Mouse (Mus musculus): ENCODE measurements around the gene Cacna1e. TPM values are rescaled to one million over a fixed set of nuclear protein-coding genes. Genes with fewer than 3 reads are reported as not detected.

The Cacna1e gene
- total and polyA plus RNA-seq, 3 experiments, result 0.22 TPM; not detected in 2

- ATAC-seq (ENCODE audit: extremely low read depth, insufficient number of reproducible peaks, low FRiP score, poor library complexity, severe bottlenecking) (no peak), DNase-seq (ENCODE audit: low spot score) (no peak)
- Histone ChIP-seq H3K36me3 (replicated peaks) (no peaks in the 10 kb centered on the region), H3K4me3 (ENCODE audit: low read depth, low read length) (no peak overlapping the region), H3K27me3 (ENCODE audit: insufficient read depth, low read length) (no peaks in the 10 kb centered on the region), H3K4me1 (ENCODE audit: insufficient read depth, low read depth, low read length) (no peaks in the 10 kb centered on the region), H3K9me3 (replicated peaks) (no peaks in the 10 kb centered on the region)
- TF ChIP-seq CTCF (IDR thresholded peaks at IDR 0.05; ENCODE audit: low read depth, low read length), result no peak
- no peak for TF ChIP-seq POLR2AphosphoS5 (IDR thresholded peaks at IDR 0.05; ENCODE audit: insufficient replicate concordance, low read depth, low read length)
- no peak for TF ChIP-seq TAL1 (conservative IDR thresholded peaks at IDR 0.05; ENCODE audit: low read depth, low read length)
- no peak for TF ChIP-seq GATA1 (IDR thresholded peaks at IDR 0.05; ENCODE audit: borderline replicate concordance, low read length)
- no peak for TF ChIP-seq GATA2 (IDR thresholded peaks at IDR 0.05; ENCODE audit: borderline replicate concordance, low read depth, low read length)
These were observed 18.3 kb downstream of the Cacna1e start for GRCm38 (mm10) chr1:154865981-154866380.

GRCm38 (mm10) chr1:154861416-154861815 is 22.9 kb downstream of the Cacna1e start:
- DNase-seq (ENCODE audit: low spot score), result no peak
- Histone ChIP-seq H3K27me3 (ENCODE audit: insufficient read depth, low read length) (no peaks in the 10 kb centered on the region), H3K36me3 (replicated peaks) (no peaks in the 10 kb centered on the region), H3K4me3 (ENCODE audit: low read depth, low read length) (no peak overlapping the region), H3K4me1 (ENCODE audit: insufficient read depth, low read depth, low read length) (no peaks in the 10 kb centered on the region), H3K9me3 (replicated peaks) (no peaks in the 10 kb centered on the region)
- no peak for ATAC-seq (ENCODE audit: extremely low read depth, insufficient number of reproducible peaks, low FRiP score, poor library complexity, severe bottlenecking)
- TF ChIP-seq POLR2AphosphoS5 (IDR thresholded peaks at IDR 0.05; ENCODE audit: insufficient replicate concordance, low read depth, low read length) (no peak), TAL1 (conservative IDR thresholded peaks at IDR 0.05; ENCODE audit: low read depth, low read length) (no peak), GATA2 (IDR thresholded peaks at IDR 0.05; ENCODE audit: borderline replicate concordance, low read depth, low read length) (no peak), GATA1 (IDR thresholded peaks at IDR 0.05; ENCODE audit: borderline replicate concordance, low read length) (no peak), CTCF (IDR thresholded peaks at IDR 0.05; ENCODE audit: low read depth, low read length) (no peak)

GRCm38 (mm10) chr1:154854564-154854963 is 29.7 kb downstream of the Cacna1e start:
- TF ChIP-seq GATA2 (IDR thresholded peaks at IDR 0.05; ENCODE audit: borderline replicate concordance, low read depth, low read length), result no peak
- no peak for TF ChIP-seq TAL1 (conservative IDR thresholded peaks at IDR 0.05; ENCODE audit: low read depth, low read length)
- TF ChIP-seq POLR2AphosphoS5 (IDR thresholded peaks at IDR 0.05; ENCODE audit: insufficient replicate concordance, low read depth, low read length), result no peak
- no peak for TF ChIP-seq CTCF (IDR thresholded peaks at IDR 0.05; ENCODE audit: low read depth, low read length)
- no peak for TF ChIP-seq GATA1 (IDR thresholded peaks at IDR 0.05; ENCODE audit: borderline replicate concordance, low read length)
- no peaks in the 10 kb centered on the region for H3K27me3 ChIP-seq (ENCODE audit: insufficient read depth, low read length)
- DNase-seq (ENCODE audit: low spot score), result no peak
- H3K4me1 ChIP-seq (ENCODE audit: insufficient read depth, low read depth, low read length), result no peaks in the 10 kb centered on the region
- no peaks in the 10 kb centered on the region for H3K36me3 ChIP-seq (replicated peaks)
- 0 out of 2 replicates have a peak, but pooled peaks cover 2% of the 10 kb centered on the region for H3K9me3 ChIP-seq (replicated peaks)
- no peak overlapping the region for H3K4me3 ChIP-seq (ENCODE audit: low read depth, low read length)
- ATAC-seq (ENCODE audit: extremely low read depth, insufficient number of reproducible peaks, low FRiP score, poor library complexity, severe bottlenecking), result no peak

GRCm38 (mm10) chr1:154850515-154851287 is 33.6 kb downstream of the Cacna1e start:
- no peaks in the 10 kb centered on the region for H3K27me3 ChIP-seq (ENCODE audit: insufficient read depth, low read length)
- TF ChIP-seq TAL1 (conservative IDR thresholded peaks at IDR 0.05; ENCODE audit: low read depth, low read length) (no peak), CTCF (IDR thresholded peaks at IDR 0.05; ENCODE audit: low read depth, low read length) (no peak), POLR2AphosphoS5 (IDR thresholded peaks at IDR 0.05; ENCODE audit: insufficient replicate concordance, low read depth, low read length) (no peak), GATA1 (IDR thresholded peaks at IDR 0.05; ENCODE audit: borderline replicate concordance, low read length) (no peak), GATA2 (IDR thresholded peaks at IDR 0.05; ENCODE audit: borderline replicate concordance, low read depth, low read length) (no peak)
- ATAC-seq (ENCODE audit: extremely low read depth, insufficient number of reproducible peaks, low FRiP score, poor library complexity, severe bottlenecking) (no peak), DNase-seq (ENCODE audit: low spot score) (no peak)
- H3K4me3 ChIP-seq (ENCODE audit: low read depth, low read length), result no peak overlapping the region
- H3K4me1 ChIP-seq (ENCODE audit: insufficient read depth, low read depth, low read length), result no peaks in the 10 kb centered on the region
- peaks cover 2% of the 10 kb centered on the region; the same call in 1 of the 2 replicates for H3K9me3 ChIP-seq (replicated peaks)
- no peaks in the 10 kb centered on the region for H3K36me3 ChIP-seq (replicated peaks)

GRCm38 (mm10) chr1:154848683-154849579 is 35.4 kb downstream of the Cacna1e start:
- no peaks in the 10 kb centered on the region for H3K4me1 ChIP-seq (ENCODE audit: insufficient read depth, low read depth, low read length)
- no peak for ATAC-seq (ENCODE audit: extremely low read depth, insufficient number of reproducible peaks, low FRiP score, poor library complexity, severe bottlenecking)
- TF ChIP-seq CTCF (IDR thresholded peaks at IDR 0.05; ENCODE audit: low read depth, low read length) (no peak), GATA1 (IDR thresholded peaks at IDR 0.05; ENCODE audit: borderline replicate concordance, low read length) (no peak), POLR2AphosphoS5 (IDR thresholded peaks at IDR 0.05; ENCODE audit: insufficient replicate concordance, low read depth, low read length) (no peak), GATA2 (IDR thresholded peaks at IDR 0.05; ENCODE audit: borderline replicate concordance, low read depth, low read length) (no peak), TAL1 (conservative IDR thresholded peaks at IDR 0.05; ENCODE audit: low read depth, low read length) (no peak)

GRCm38 (mm10) chr1:154846900-154847299 is 37.4 kb downstream of the Cacna1e start:
- TF ChIP-seq CTCF (IDR thresholded peaks at IDR 0.05; ENCODE audit: low read depth, low read length), result no peak
- no peak for TF ChIP-seq GATA1 (IDR thresholded peaks at IDR 0.05; ENCODE audit: borderline replicate concordance, low read length)
- TF ChIP-seq POLR2AphosphoS5 (IDR thresholded peaks at IDR 0.05; ENCODE audit: insufficient replicate concordance, low read depth, low read length), result no peak
- TF ChIP-seq GATA2 (IDR thresholded peaks at IDR 0.05; ENCODE audit: borderline replicate concordance, low read depth, low read length), result no peak
- no peak for TF ChIP-seq TAL1 (conservative IDR thresholded peaks at IDR 0.05; ENCODE audit: low read depth, low read length)
- no peaks in the 10 kb centered on the region for H3K36me3 ChIP-seq (replicated peaks)
- ATAC-seq (ENCODE audit: extremely low read depth, insufficient number of reproducible peaks, low FRiP score, poor library complexity, severe bottlenecking), result no peak
- H3K27me3 ChIP-seq (ENCODE audit: insufficient read depth, low read length), result no peaks in the 10 kb centered on the region
- DNase-seq (ENCODE audit: low spot score), result no peak
- H3K4me3 ChIP-seq (ENCODE audit: low read depth, low read length), result no peak overlapping the region
- H3K4me1 ChIP-seq (ENCODE audit: insufficient read depth, low read depth, low read length), result no peaks in the 10 kb centered on the region
- H3K9me3 ChIP-seq (replicated peaks), result peaks cover 6% of the 10 kb centered on the region; the same call in 1 of the 2 replicates

More at GRCm38 (mm10) chr1:154848683-154849579, 35.4 kb downstream of the Cacna1e start:
- Histone ChIP-seq H3K4me3 (ENCODE audit: low read depth, low read length) (no peak overlapping the region), H3K27me3 (ENCODE audit: insufficient read depth, low read length) (no peaks in the 10 kb centered on the region), H3K9me3 (replicated peaks) (peaks cover 3% of the 10 kb centered on the region; the same call in 1 of the 2 replicates), H3K36me3 (replicated peaks) (no peaks in the 10 kb centered on the region)
- no peak for DNase-seq (ENCODE audit: low spot score)
